1 mouse cellular context compared by ENCODE assay signal in genomic region chr15:100614996-100615824, GRCm38 (mm10).
TF ChIP-seq lines count a peak whose summit lies in the region.

Dazap2 (plus strand) TSS chr15:100615349.

TF ChIP-seq in CH12.LX, 34 proteins besides CTCF, POLR2A, EP300 and RAD21 (continued from another document):
- TF ChIP-seq ZMIZ1 (IDR thresholded peaks at IDR 0.05; ENCODE audit: low read depth, low read length) (peak; percentile 49; the same call in 1 of the 2 replicates), ETS1 (conservative IDR thresholded peaks at IDR 0.05; ENCODE audit: low read depth, low read length) (0 out of 2 replicates have a peak, but pooled peaks have one; percentile 14), UBTF (IDR thresholded peaks at IDR 0.05; ENCODE audit: low read depth, low read length) (no peak), TCF12 (IDR thresholded peaks at IDR 0.05; ENCODE audit: low read depth, low read length) (peak; percentile 47), SIN3A (IDR thresholded peaks at IDR 0.05; ENCODE audit: low read length) (peak; percentile 90), TBP (conservative IDR thresholded peaks at IDR 0.05; ENCODE audit: low read depth, low read length) (peak; percentile 37; the same call in 1 of the 2 replicates), ZNF384 (IDR thresholded peaks at IDR 0.05; ENCODE audit: low read depth, low read length) (no peak), USF1 (IDR thresholded peaks at IDR 0.05; ENCODE audit: low read depth, low read length) (peak; percentile 97), MYC (IDR thresholded peaks at IDR 0.05; ENCODE audit: low read depth, low read length) (no peak), NRF1 (IDR thresholded peaks at IDR 0.05; ENCODE audit: low read depth, low read length) (peak; percentile 75), PAX5 (IDR thresholded peaks at IDR 0.05; ENCODE audit: low read length) (no peak), POLR2AphosphoS2 (IDR thresholded peaks at IDR 0.05; ENCODE audit: low read depth, low read length) (0 out of 2 replicates have a peak, but pooled peaks have one; percentile 57), SMC3 (IDR thresholded peaks at IDR 0.05; ENCODE audit: low read depth, low read length) (no peak), E2F4 (IDR thresholded peaks at IDR 0.05; ENCODE audit: insufficient replicate concordance, low read depth, low read length) (no peak), ELF1 (IDR thresholded peaks at IDR 0.05; ENCODE audit: low read depth, low read length) (peak; percentile 99), CHD1 (IDR thresholded peaks at IDR 0.05; ENCODE audit: low read depth, low read length) (no peak), IRF4 (IDR thresholded peaks at IDR 0.05; ENCODE audit: low read depth, low read length) (no peak; the same call in 1 of the 2 replicates), ZC3H11A (IDR thresholded peaks at IDR 0.05; ENCODE audit: low read depth, low read length) (no peak), MXI1 (IDR thresholded peaks at IDR 0.05; ENCODE audit: low read depth, low read length) (peak; percentile 67; the same call in 1 of the 2 replicates), RCOR1 (conservative IDR thresholded peaks at IDR 0.05; ENCODE audit: low read depth, low read length) (0 out of 2 replicates have a peak, but pooled peaks have one; percentile 14), MEF2A (IDR thresholded peaks at IDR 0.05; ENCODE audit: borderline replicate concordance, low read depth, low read length) (peak; percentile 3; the same call in 1 of the 2 replicates), MAFK (IDR thresholded peaks at IDR 0.05; ENCODE audit: insufficient replicate concordance, low read length) (no peak)
